Mouse (Mus musculus) liver, embryonic 18 days (tissue): ENCODE data around the gene Olfr1002. TPM values are rescaled to one million over a fixed set of nuclear protein-coding genes. Genes with fewer than 3 reads are reported as not detected.

ENCODE experiments used
- polyA plus RNA-seq: library from polyadenylated mRNA; depleted of rRNA; stranded (reverse); fragments of >200 nt; gene quantifications from 2 replicates; pipeline ENCODE4 v1.2.3, GENCODE M21; 2012; rRNA removed

Gene Olfr1002
- polyA plus RNA-seq: not detected in 2 replicates

GRCm38 (mm10) chr2:85650604-85651003 is at the start of gene Olfr1002:
Gene Olfr1002, minus strand, starts transcription at chr2:85650704.

GRCm38 (mm10) chr2:85689131-85689530 is 38.6 kb upstream of the Olfr1002 start, which contains the start of gene Olfr1008:
Gene Olfr1008, plus strand, starts transcription at chr2:85689431.

GRCm38 (mm10) chr2:85678667-85679066 is 28.2 kb upstream of the Olfr1002 start, which contains the start of gene Olfr1006:
Gene Olfr1006, minus strand, starts transcription at chr2:85678767.

GRCm38 (mm10) chr2:85664355-85664754 is 13.9 kb upstream of the Olfr1002 start, which contains the start of gene Olfr154:
Gene Olfr154, minus strand, starts transcription at chr2:85664455.

GRCm38 (mm10) chr2:85611803-85612202 is 38.7 kb downstream of the Olfr1002 start, which contains the start of gene Olfr1000:
Gene Olfr1000, minus strand, starts transcription at chr2:85611903.

Other genes starting within 250 kb of the Olfr1002 start
- gene Olfr992, start 241.2 kb downstream of the Olfr1002 start, polyA plus RNA-seq: not detected in 2 replicates
- not detected in 2 replicates for gene Olfr993, start 235.8 kb downstream of the Olfr1002 start, polyA plus RNA-seq
- not detected in 2 replicates for gene Olfr994, start 214.3 kb downstream of the Olfr1002 start, polyA plus RNA-seq
- gene Olfr995, start 207.1 kb downstream of the Olfr1002 start, polyA plus RNA-seq: not detected in 2 replicates
- gene 4833423E24Rik, start 131.7 kb downstream of the Olfr1002 start, polyA plus RNA-seq: not detected in 2 replicates
- not detected in 2 replicates for gene Olfr996, start 71.5 kb downstream of the Olfr1002 start, polyA plus RNA-seq
- gene Olfr998, start 61.8 kb downstream of the Olfr1002 start, polyA plus RNA-seq: not detected in 2 replicates
- not detected in 2 replicates for gene Olfr1000, start 38.8 kb downstream of the Olfr1002 start, polyA plus RNA-seq
- not detected in 2 replicates for gene Olfr154, start 13.8 kb upstream of the Olfr1002 start, polyA plus RNA-seq
- gene Olfr1006, start 28.1 kb upstream of the Olfr1002 start, polyA plus RNA-seq: not detected in 2 replicates
- not detected in 2 replicates for gene Olfr1008, start 38.7 kb upstream of the Olfr1002 start, polyA plus RNA-seq
- gene Olfr1009, start 64.7 kb upstream of the Olfr1002 start, polyA plus RNA-seq: not detected in 2 replicates
- gene Olfr1012, start 112.1 kb upstream of the Olfr1002 start, polyA plus RNA-seq: not detected in 2 replicates
- gene Olfr1013, start 116.4 kb upstream of the Olfr1002 start, polyA plus RNA-seq: not detected in 2 replicates
- gene Olfr1014, start 122.0 kb upstream of the Olfr1002 start, polyA plus RNA-seq: not detected in 2 replicates
- gene Olfr1015, start 131.3 kb upstream of the Olfr1002 start, polyA plus RNA-seq: not detected in 2 replicates
- not detected in 2 replicates for gene Olfr1016, start 151.8 kb upstream of the Olfr1002 start, polyA plus RNA-seq
- not detected in 2 replicates for gene Olfr1018, start 167.8 kb upstream of the Olfr1002 start, polyA plus RNA-seq
- not detected in 2 replicates for gene Olfr1019, start 194.8 kb upstream of the Olfr1002 start, polyA plus RNA-seq
- not detected in 2 replicates for gene Olfr1020, start 196.3 kb upstream of the Olfr1002 start, polyA plus RNA-seq
- not detected in 2 replicates for gene Olfr1022, start 217.9 kb upstream of the Olfr1002 start, polyA plus RNA-seq
- not detected in 2 replicates for gene Olfr1023, start 234.9 kb upstream of the Olfr1002 start, polyA plus RNA-seq